Comparison of ENCODE assay signal across 8 mouse cellular contexts in genomic region chr2:167941745-167942176, GRCm38 (mm10). TPM values are rescaled to one million over a fixed set of nuclear protein-coding genes. Genes with fewer than 3 reads are reported as not detected.
DNase-seq lines count a peak whose midpoint lies in the region; ATAC-seq and TF ChIP-seq lines count a peak whose summit lies in the region.

No protein-coding gene starts in this region.

- no peak for TF ChIP-seq EP300 in liver, postnatal 0 days (IDR thresholded peaks at IDR 0.05; ENCODE audit: low read depth)

- H3K4me2 ChIP-seq in embryonic facial prominence, embryonic 13.5 days, result peak overlapping the region; percentile 25
- H3K4me2 ChIP-seq in liver, postnatal 0 days (ENCODE audit: low read depth, low read length), result no peak overlapping the region; the same call in 1 of the 2 replicates

- no peaks in the 10 kb centered on the region for H3K36me3 ChIP-seq in embryonic facial prominence, embryonic 13.5 days
- H3K36me3 ChIP-seq in liver, postnatal 0 days (replicated peaks; ENCODE audit: insufficient read depth, low read length), result no peaks in the 10 kb centered on the region

- no peak overlapping the region for H3K4me3 ChIP-seq in embryonic facial prominence, embryonic 13.5 days
- no peak overlapping the region for H3K4me3 ChIP-seq in liver, postnatal 0 days (ENCODE audit: low read depth, low read length)

- no peaks in the 10 kb centered on the region for H3K9me3 ChIP-seq in embryonic facial prominence, embryonic 13.5 days
- H3K9me3 ChIP-seq in liver, postnatal 0 days (ENCODE audit: low read length), result no peaks in the 10 kb centered on the region

- WGBS in embryonic facial prominence, embryonic 13.5 days, result 52% methylated on average over 6 of the region's 6 CpGs
- 48% methylated on average over 6 of the region's 6 CpGs for WGBS in liver, postnatal 0 days (ENCODE audit: insufficient replicate concordance)

- no peak for DNase-seq in cerebellum, postnatal 4 days (ENCODE audit: low spot score in 2 of 2)
- DNase-seq in A20 (ENCODE audit: low read depth, low spot score) (peak; percentile 62), MN1 (ENCODE audit: low spot score) (no peak)
- DNase-seq in liver, postnatal 0 days, result no peak
- peak; percentile 70 for DNase-seq in thymus, postnatal 4 days
- no peak for DNase-seq in layer of hippocampus, adult 9-10 months (ENCODE audit: low spot score)

- TF ChIP-seq CTCF in liver, postnatal 0 days (IDR thresholded peaks at IDR 0.05; ENCODE audit: low read depth), result no peak

- H3K27me3 ChIP-seq in embryonic facial prominence, embryonic 13.5 days, result no peaks in the 10 kb centered on the region
- no peaks in the 10 kb centered on the region for H3K27me3 ChIP-seq in liver, postnatal 0 days (ENCODE audit: insufficient read depth, low read length)

- peaks cover 64% of the 10 kb centered on the region for H3K4me1 ChIP-seq in embryonic facial prominence, embryonic 13.5 days
- H3K4me1 ChIP-seq in liver, postnatal 0 days (ENCODE audit: insufficient read depth), result peaks cover 63% of the 10 kb centered on the region

- peak overlapping the region; percentile 75 for H3K27ac ChIP-seq in embryonic facial prominence, embryonic 13.5 days
- peak overlapping the region; percentile 85 for H3K27ac ChIP-seq in liver, postnatal 0 days (ENCODE audit: low read depth)

- peak; percentile 33; the same call in 1 of the 2 replicates for ATAC-seq in cerebellum, adult (ENCODE audit: insufficient number of reproducible peaks, low FRiP score, low TSS enrichment)
- ATAC-seq in embryonic facial prominence, embryonic 13.5 days (ENCODE audit: insufficient number of reproducible peaks, insufficient read depth, low FRiP score, low TSS enrichment, low read depth), result no peak
- 0 out of 2 replicates have a peak, but pooled peaks have one; percentile 10 for ATAC-seq in liver, postnatal 0 days

- peak overlapping the region; percentile 58 for H3K9ac ChIP-seq in embryonic facial prominence, embryonic 13.5 days
- peak overlapping the region; percentile 21; the same call in 1 of the 2 replicates for H3K9ac ChIP-seq in liver, postnatal 0 days (replicated peaks)

RNA-seq across cellular contexts. Expression of gene Ptpn1, which starts 9.9 kb away (rescaled TPM):
- 54.1 and 66.3 TPM in 2 replicates for polyA plus RNA-seq in embryonic facial prominence, embryonic 13.5 days (2015; fragmentation: Nextera tagmentation; extraction: Ambion mirVana)
- 31.4 and 32.4 TPM in 2 replicates for polyA plus RNA-seq in liver, postnatal 0 days (2015; fragmentation: Nextera tagmentation; extraction: Ambion mirVana)

Comparison
In these comparisons a context has a peak if more than half of its experiments do, and no peak if none do; other contexts are left out.
1. DNase-seq: peak in A20 (single experiment) and thymus, postnatal 4 days (single experiment); none in cerebellum, postnatal 4 days (0 of 2), liver, postnatal 0 days (single experiment), MN1 (single experiment) and layer of hippocampus, adult 9-10 months (single experiment).